Mouse (Mus musculus): ENCODE data around the gene Ginm1.

DNA sequence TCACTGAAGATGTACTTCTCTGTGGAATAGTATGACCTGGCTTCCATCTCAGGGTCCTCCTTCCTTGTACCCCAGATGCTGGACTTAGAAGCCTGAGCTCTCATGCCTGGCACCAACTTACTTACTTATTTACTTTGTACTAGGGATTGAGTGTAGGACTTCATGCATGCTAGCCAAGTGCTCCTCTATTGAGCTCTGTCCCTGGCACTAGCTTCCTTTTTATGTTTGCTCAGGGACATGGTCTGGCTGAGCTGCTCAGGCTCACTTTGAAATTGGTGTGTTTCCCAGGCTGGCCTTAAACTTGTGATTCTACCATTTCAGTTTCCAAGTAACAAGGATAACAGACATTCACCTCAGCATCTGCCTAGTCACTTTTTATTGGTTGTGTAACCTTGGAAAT lies 55.5 kb downstream of the Ginm1 start:
- TF ChIP-seq POLR2A (IDR thresholded peaks at IDR 0.05; ENCODE audit: control insufficient read depth, extremely low read depth, insufficient read depth, low read length, poor library complexity) (no peak), CTCF (IDR thresholded peaks at IDR 0.05; ENCODE audit: borderline replicate concordance, control insufficient read depth, extremely low read depth, insufficient read depth, low read length, poor library complexity) (no peak)

Measured in thymus, adult 2 months (tissue).